Comparison of ENCODE assay signal across 8 mouse cellular contexts in the genomic region with DNA sequence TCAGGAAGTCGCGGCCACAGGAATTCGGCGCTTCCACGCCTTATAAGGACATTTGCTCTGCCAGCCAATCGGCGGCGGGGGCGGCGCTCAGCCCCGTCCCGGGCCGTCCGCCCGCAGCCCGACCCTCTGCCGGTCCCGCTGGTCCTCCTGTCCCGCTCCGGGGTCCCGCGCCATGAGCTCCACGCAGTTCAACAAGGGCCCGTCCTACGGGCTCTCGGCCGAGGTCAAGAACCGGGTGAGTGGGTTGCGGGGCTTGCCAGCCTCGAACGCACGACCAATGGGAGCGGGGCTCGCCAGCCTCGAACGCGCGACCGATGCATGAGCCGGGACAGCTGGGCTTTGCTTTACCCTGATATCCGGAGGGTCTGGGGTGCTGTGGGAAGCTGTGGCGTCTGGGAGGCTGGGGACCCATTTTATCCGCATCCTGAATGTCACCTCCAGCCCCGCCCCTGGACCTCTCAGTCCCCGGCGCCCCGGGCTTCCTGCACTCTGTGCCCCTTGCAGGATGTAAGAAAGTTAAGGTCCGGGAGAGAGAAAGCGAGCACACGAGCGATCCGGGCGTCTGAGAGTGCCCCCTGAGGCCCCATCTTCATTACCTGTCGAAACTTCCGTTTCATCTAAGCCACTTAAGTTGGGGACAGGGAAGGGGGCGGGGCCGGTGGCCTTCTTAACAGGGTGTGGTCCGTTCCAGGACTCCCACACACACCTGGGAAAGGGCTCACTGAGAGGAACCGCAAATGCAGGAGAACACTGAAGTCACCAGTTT. TPM values are rescaled to one million over a fixed set of nuclear protein-coding genes. Genes with fewer than 3 reads are reported as not detected.
DNase-seq lines count a peak whose midpoint lies in the region; ATAC-seq lines count a peak whose summit lies in the region.

A gene (plus strand): TSS at position 79 of the 766 bp plus-strand sequence.

- peak within 1 kb of the TSS; percentile 47 for H3K9ac ChIP-seq in forebrain, embryonic 11.5 days (ENCODE audit: low read length)
- H3K9ac ChIP-seq in limb, embryonic 12.5 days (replicated peaks): peak within 1 kb of the TSS; percentile 78
- H3K9ac ChIP-seq in midbrain, embryonic 12.5 days (replicated peaks): peak within 1 kb of the TSS; percentile 50
- H3K9ac ChIP-seq in stomach, embryonic 16.5 days (ENCODE audit: low read length): peak within 1 kb of the TSS; percentile 92

- no peak within 1 kb of the TSS; the same call in 1 of the 2 replicates for H3K27ac ChIP-seq in forebrain, embryonic 11.5 days (ENCODE audit: low read depth, low read length)
- peak within 1 kb of the TSS; percentile 90 for H3K27ac ChIP-seq in limb, embryonic 12.5 days
- 0 out of 2 replicates have a peak within 1 kb of the TSS, but pooled peaks have one; percentile 20 for H3K27ac ChIP-seq in midbrain, embryonic 12.5 days (replicated peaks)
- peak within 1 kb of the TSS; percentile 98 for H3K27ac ChIP-seq in stomach, embryonic 16.5 days (ENCODE audit: low read length)

- WGBS in forebrain, embryonic 11.5 days: 1% methylated on average over 59 of the region's 59 CpGs
- WGBS in limb, embryonic 12.5 days: under 1% methylated on average over 59 of the region's 59 CpGs
- 1% methylated on average over 59 of the region's 59 CpGs for WGBS in midbrain, embryonic 12.5 days
- under 1% methylated on average over 59 of the region's 59 CpGs for WGBS in stomach, embryonic 16.5 days

- no peaks in the 10 kb centered on the region for H3K36me3 ChIP-seq in forebrain, embryonic 11.5 days (ENCODE audit: control insufficient read depth, insufficient read depth, low read length)
- H3K36me3 ChIP-seq in limb, embryonic 12.5 days: peaks cover 31% of the 10 kb centered on the region
- no peaks in the 10 kb centered on the region for H3K36me3 ChIP-seq in midbrain, embryonic 12.5 days
- H3K36me3 ChIP-seq in stomach, embryonic 16.5 days (ENCODE audit: control insufficient read depth, insufficient read depth, low read length): peaks cover 27% of the 10 kb centered on the region

- peak; percentile 43 to 53 for DNase-seq in urinary bladder, adult 18-20 months (ENCODE audit: low spot score in 2 of 2)
- no peak for DNase-seq in urinary bladder, postnatal 10 days (ENCODE audit: low spot score)
- peak; percentile 74 for DNase-seq in forebrain, embryonic 11.5 days (ENCODE audit: low spot score)
- DNase-seq in left cerebral cortex, adult 9 months (ENCODE audit: low spot score in 2 of 2): no peak

- H3K4me2 ChIP-seq in forebrain, embryonic 11.5 days (ENCODE audit: low read depth, low read length, severe bottlenecking): peak within 1 kb of the TSS; percentile 51
- peak within 1 kb of the TSS; percentile 94 for H3K4me2 ChIP-seq in limb, embryonic 12.5 days
- peak within 1 kb of the TSS; percentile 54 for H3K4me2 ChIP-seq in midbrain, embryonic 12.5 days (replicated peaks)
- H3K4me2 ChIP-seq in stomach, embryonic 16.5 days (ENCODE audit: low read depth, low read length): peak within 1 kb of the TSS; percentile 90

- H3K9me3 ChIP-seq in forebrain, embryonic 11.5 days (ENCODE audit: control insufficient read depth, low read length): peaks cover 4% of the 10 kb centered on the region; the same call in 1 of the 2 replicates
- H3K9me3 ChIP-seq in limb, embryonic 12.5 days: 0 out of 2 replicates have a peak, but pooled peaks cover 12% of the 10 kb centered on the region
- 0 out of 2 replicates have a peak, but pooled peaks cover 4% of the 10 kb centered on the region for H3K9me3 ChIP-seq in midbrain, embryonic 12.5 days
- peaks cover 6% of the 10 kb centered on the region; the same call in 1 of the 2 replicates for H3K9me3 ChIP-seq in stomach, embryonic 16.5 days (replicated peaks; ENCODE audit: control insufficient read depth, low read length)

- peak within 1 kb of the TSS; percentile 39 for H3K4me3 ChIP-seq in forebrain, embryonic 11.5 days (ENCODE audit: low read depth, low read length)
- peak within 1 kb of the TSS; percentile 76 for H3K4me3 ChIP-seq in limb, embryonic 12.5 days (replicated peaks)
- H3K4me3 ChIP-seq in midbrain, embryonic 12.5 days: peak within 1 kb of the TSS; percentile 47
- peak within 1 kb of the TSS; percentile 64 for H3K4me3 ChIP-seq in stomach, embryonic 16.5 days (replicated peaks; ENCODE audit: low read length)

- H3K27me3 ChIP-seq in forebrain, embryonic 11.5 days (ENCODE audit: control insufficient read depth, insufficient read depth, low read length): peaks cover 30% of the 10 kb centered on the region
- 0 out of 2 replicates have a peak, but pooled peaks cover 3% of the 10 kb centered on the region for H3K27me3 ChIP-seq in limb, embryonic 12.5 days
- H3K27me3 ChIP-seq in midbrain, embryonic 12.5 days: peaks cover 48% of the 10 kb centered on the region
- H3K27me3 ChIP-seq in stomach, embryonic 16.5 days (ENCODE audit: control insufficient read depth, insufficient read depth, low read length): no peaks in the 10 kb centered on the region

- no peak for ATAC-seq in forebrain, embryonic 11.5 days (replicated peaks; ENCODE audit: low FRiP score)
- no peak for ATAC-seq in hematopoietic stem cell, adult 5-6 weeks (replicated peaks in 1 of 2; ENCODE audit: insufficient read depth in 1 of 2, low FRiP score in 2 of 2, low TSS enrichment in 1 of 2, low read depth in 1 of 2, poor library complexity in 2 of 2, severe bottlenecking in 2 of 2)
- no peak for ATAC-seq in limb, embryonic 12.5 days (ENCODE audit: insufficient number of reproducible peaks, insufficient read depth, low FRiP score, low TSS enrichment, low read depth)
- no peak for ATAC-seq in midbrain, embryonic 12.5 days (ENCODE audit: low FRiP score, low read depth)
- ATAC-seq in stomach, embryonic 16.5 days (ENCODE audit: insufficient read depth, low FRiP score): peak; percentile 16; the same call in 1 of the 2 replicates

- H3K4me1 ChIP-seq in forebrain, embryonic 11.5 days (replicated peaks; ENCODE audit: control insufficient read depth, insufficient read depth, low read length): peaks cover 8% of the 10 kb centered on the region; the same call in 1 of the 2 replicates
- H3K4me1 ChIP-seq in limb, embryonic 12.5 days (replicated peaks): peaks cover 43% of the 10 kb centered on the region
- H3K4me1 ChIP-seq in midbrain, embryonic 12.5 days: peaks cover 26% of the 10 kb centered on the region
- peaks cover 29% of the 10 kb centered on the region for H3K4me1 ChIP-seq in stomach, embryonic 16.5 days (ENCODE audit: control insufficient read depth, insufficient read depth, low read length)

RNA-seq across cellular contexts. Expression of the gene that starts here (rescaled TPM):
- polyA plus RNA-seq in forebrain, embryonic 11.5 days (2014; fragmentation: Nextera tagmentation; extraction: Ambion mirVana): 160 and 182 TPM in 2 replicates
- total RNA-seq in hematopoietic stem cell, adult 5-6 weeks (2017): 62.2 and 103 TPM in 2 replicates
- polyA plus RNA-seq in limb, embryonic 12.5 days (2016; fragmentation: Nextera tagmentation; extraction: Ambion mirVana): 216 and 240 TPM in 2 replicates
- 109 and 168 TPM in 2 replicates for polyA plus RNA-seq in midbrain, embryonic 12.5 days (2016; fragmentation: Nextera tagmentation; extraction: Ambion mirVana)
- 333 and 334 TPM in 2 replicates for polyA plus RNA-seq in stomach, embryonic 16.5 days (2015; fragmentation: Nextera tagmentation; extraction: Ambion mirVana)

Comparison
In these comparisons a context has a peak if more than half of its experiments do, and no peak if none do; other contexts are left out.
1. DNase-seq: peak in urinary bladder, adult 18-20 months (2 of 2) and forebrain, embryonic 11.5 days (single experiment); none in urinary bladder, postnatal 10 days (single experiment) and left cerebral cortex, adult 9 months (0 of 2).
2. Peak in every context shown above with its lines, with median percentiles within 50 percentile points of each other: H3K4me2 ChIP-seq, H3K4me3 ChIP-seq and H3K9ac ChIP-seq.